Mouse (Mus musculus) ES-E14 (cell line): ENCODE results near the gene Olfr694. TPM values are rescaled to one million over a fixed set of nuclear protein-coding genes. Genes with fewer than 3 reads are reported as not detected.

Experiments used
- DNase-seq: peaks from one replicate; pipeline ENCODE4 v3.0.0-alpha.2; 2013; ENCODE audit warnings: low read depth, low spot score
- H3K27ac ChIP-seq: 2 replicates; pipeline ENCODE4 v1.5.1; 2012; ENCODE audit warnings: low read depth, mild to moderate bottlenecking, low read length, moderate library complexity, mixed read lengths; ENCODE audit not compliant: poor library complexity, insufficient read depth, severe bottlenecking
- H3K36me3 ChIP-seq: 2 replicates; pipeline ENCODE4 v1.6.1; 2012; ENCODE audit warnings: mild to moderate bottlenecking, low read length, moderate library complexity, mixed read lengths; ENCODE audit not compliant: control insufficient read depth, poor library complexity, insufficient read depth, severe bottlenecking
- H3K4me1 ChIP-seq, 2 experiments: fragments of 150-350 bp in 1 of 2; sonication (generic) in 1 of 2; 2 replicates each; pipeline ENCODE4 v1.6.1; 2012; ENCODE audit warnings: low read length in 2 of 2, mild to moderate bottlenecking in 1 of 2, mixed read lengths in 1 of 2; ENCODE audit not compliant: control insufficient read depth in 2 of 2, insufficient read depth in 2 of 2, poor library complexity in 1 of 2
- H3K4me3 ChIP-seq, 2 experiments: fragments of 150-350 bp in 1 of 2; sonication (generic) in 1 of 2; 2 replicates each; pipeline ENCODE4 v1.5.1; 2012; ENCODE audit warnings: low read length in 2 of 2, low read depth in 1 of 2, mild to moderate bottlenecking in 1 of 2, mixed read lengths in 1 of 2; ENCODE audit not compliant: insufficient read depth in 1 of 2, poor library complexity in 1 of 2, severe bottlenecking in 1 of 2
- H3K9ac ChIP-seq: 2 replicates; pipeline ENCODE4 v1.6.1; 2012; ENCODE audit warnings: low read depth, mild to moderate bottlenecking, low read length, mixed read lengths; ENCODE audit not compliant: poor library complexity, insufficient read depth, severe bottlenecking
- H3K9me3 ChIP-seq: fragments of 150-350 bp; sonication (generic); 2 replicates; pipeline ENCODE4 v1.6.1; 2012; ENCODE audit warnings: low read depth, mild to moderate bottlenecking, low read length; ENCODE audit not compliant: control insufficient read depth, insufficient read depth
- CHD2 ChIP-seq: IDR thresholded peaks from 2 replicates; pipeline ENCODE4 v1.6.1; 2014; ENCODE audit warnings: mild to moderate bottlenecking, low read depth, low read length, inconsistent platforms
- HCFC1 ChIP-seq: IDR thresholded peaks from 2 replicates; pipeline ENCODE4 v1.6.1; 2012; ENCODE audit warnings: low read length, inconsistent platforms, borderline replicate concordance; ENCODE audit not compliant: insufficient read depth
- MAFK ChIP-seq: IDR thresholded peaks from 2 replicates; pipeline ENCODE4 v1.6.1; 2014; ENCODE audit warnings: mild to moderate bottlenecking, low read depth, low read length, inconsistent platforms; ENCODE audit not compliant: insufficient read depth
- ZC3H11A ChIP-seq: IDR thresholded peaks from 2 replicates; pipeline ENCODE4 v1.6.1; 2012; ENCODE audit warnings: low read depth, mild to moderate bottlenecking, inconsistent platforms, low read length, borderline replicate concordance
- ZNF384 ChIP-seq: IDR thresholded peaks from 2 replicates; pipeline ENCODE4 v1.6.1; 2012; ENCODE audit warnings: low read depth, low read length, inconsistent platforms
- in situ Hi-C, 2 experiments: fragments of 600-800 bp; cut with MboI; formaldehyde crosslinking; loops; one replicate each; pipeline ENCODE4 v1.15.1; 2025; ENCODE audit warnings: low sequenced_read_pairs in 2 of 2, inconsistent platforms in 1 of 2; ENCODE audit not compliant: unreplicated experiment in 2 of 2
- total RNA-seq: library from RNA; depleted of rRNA; stranded (reverse); fragments of 300-350 nt; gene quantifications from 2 replicates; pipeline ENCODE4 v1.2.3, GENCODE M21; 2012

Olfr694 gene
- total RNA-seq, 1 experiment = not detected

GRCm38 (mm10) chr7:106680484-106680883, 11.1 kb downstream of the Olfr694 start, which contains the start of gene Olfr693:
Olfr693 (minus strand) TSS chr7:106680584.
- H3K9ac ChIP-seq = no peak within 1 kb of the TSS
- H3K27ac ChIP-seq = no peak within 1 kb of the TSS
- in situ Hi-C loops = loop anchor here in 1 of 2 experiments (25.0 kb wide), 1 partner anchor 107 kb away; the partner anchor contains the start of gene Olfr699
- DNase-seq = no peak
- TF ChIP-seq ZNF384 (no peak), CHD2 (no peak), HCFC1 (no peak), MAFK (no peak), ZC3H11A (no peak)
- H3K36me3 ChIP-seq = no peaks in the 10 kb centered on the region
- no peaks in the 10 kb centered on the region for H3K9me3 ChIP-seq
- no peaks in the 10 kb centered on the region for H3K4me1 ChIP-seq
- H3K4me3 ChIP-seq = no peak within 1 kb of the TSS

- no peak for DNase-seq
- peaks cover 4% of the 10 kb centered on the region; the same call in 1 of the 2 replicates for H3K9me3 ChIP-seq
- H3K36me3 ChIP-seq = no peaks in the 10 kb centered on the region
- no peaks in the 10 kb centered on the region for H3K4me1 ChIP-seq
- in situ Hi-C loops = no loop called here
- H3K4me3 ChIP-seq = no peak overlapping the region
- TF ChIP-seq CHD2 = no peak
- no peak for TF ChIP-seq MAFK
- no peak for TF ChIP-seq ZNF384
- no peak for TF ChIP-seq HCFC1
- TF ChIP-seq ZC3H11A = no peak
- no peak overlapping the region for H3K27ac ChIP-seq
- no peak overlapping the region for H3K9ac ChIP-seq
Measured at GRCm38 (mm10) chr7:106652344-106652652, 39.3 kb downstream of the Olfr694 start.

GRCm38 (mm10) chr7:106651555-106652343, 39.9 kb downstream of the Olfr694 start:
- no peaks in the 10 kb centered on the region for H3K36me3 ChIP-seq
- in situ Hi-C loops = no loop called here
- no peak overlapping the region for H3K4me3 ChIP-seq
- TF ChIP-seq MAFK = no peak
- no peak for TF ChIP-seq ZNF384
- no peak for TF ChIP-seq CHD2
- no peak for TF ChIP-seq ZC3H11A
- no peak for TF ChIP-seq HCFC1
- no peaks in the 10 kb centered on the region for H3K4me1 ChIP-seq
- no peak overlapping the region for H3K27ac ChIP-seq
- DNase-seq = no peak
- peaks cover 4% of the 10 kb centered on the region; the same call in 1 of the 2 replicates for H3K9me3 ChIP-seq
- H3K9ac ChIP-seq = no peak overlapping the region

- in situ Hi-C loops = no loop called here
Measured at GRCm38 (mm10) chr7:106649774-106650173, 41.8 kb downstream of the Olfr694 start.

More at GRCm38 (mm10) chr7:106649774-106650173, 41.8 kb downstream of the Olfr694 start:
- TF ChIP-seq HCFC1 (no peak), ZNF384 (no peak), ZC3H11A (no peak), CHD2 (no peak), MAFK (no peak)
- H3K4me1 ChIP-seq = no peaks in the 10 kb centered on the region
- peaks cover 4% of the 10 kb centered on the region; the same call in 1 of the 2 replicates for H3K9me3 ChIP-seq
- no peak overlapping the region for H3K27ac ChIP-seq
- no peak for DNase-seq
- H3K36me3 ChIP-seq = no peaks in the 10 kb centered on the region
- H3K9ac ChIP-seq = no peak overlapping the region
- no peak overlapping the region for H3K4me3 ChIP-seq
